Mouse (Mus musculus): ENCODE data around the gene Inpp5e.

DNA sequence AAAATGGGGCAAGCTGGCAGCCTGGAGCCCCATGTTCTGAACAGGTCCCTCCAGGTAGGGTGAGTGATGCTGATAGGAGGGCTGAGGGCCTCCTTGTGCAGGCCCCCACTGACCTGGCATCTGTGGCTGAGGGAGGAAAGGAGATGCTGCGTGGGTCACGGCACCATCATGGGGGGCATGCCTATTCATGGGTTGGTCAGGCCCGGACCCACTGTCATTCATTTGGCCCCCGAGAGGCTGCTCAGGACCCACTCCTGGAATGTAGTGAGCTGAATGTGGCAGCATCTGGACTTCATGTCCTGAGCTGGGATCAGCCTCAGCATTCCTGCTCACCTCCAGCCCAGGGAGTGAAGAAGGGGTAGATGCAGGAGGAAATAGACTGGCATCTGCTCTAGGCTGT, 32.3 kb upstream of the Inpp5e start:
- TF ChIP-seq CTCF (IDR thresholded peaks at IDR 0.05; ENCODE audit: control insufficient read depth, insufficient read depth, insufficient replicate concordance, low read depth, low read length) = no peak
- no peak for TF ChIP-seq POLR2A (IDR thresholded peaks at IDR 0.05; ENCODE audit: control insufficient read depth, low read depth, low read length)
